Comparison of ENCODE assay signal across 10 mouse cellular contexts in genomic region chr4:43427501-43428179, GRCm38 (mm10). TPM values are rescaled to one million over a fixed set of nuclear protein-coding genes. Genes with fewer than 3 reads are reported as not detected.
DNase-seq lines count a peak whose midpoint lies in the region; ATAC-seq lines count a peak whose summit lies in the region.
"Had no signal": no experiment of that assay in that cellular context is flagged by ENCODE, and none has a peak within 500 bp of the region (broad histone marks: within the 10 kb centered on the region; RNA-seq: fewer than 3 reads in every experiment).

No protein-coding gene starts in this region.

- H3K36me3 ChIP-seq in forebrain, embryonic 12.5 days (replicated peaks): peaks cover 42% of the 10 kb centered on the region
- 0 out of 2 replicates have a peak, but pooled peaks cover 2% of the 10 kb centered on the region for H3K36me3 ChIP-seq in liver, embryonic 11.5 days (ENCODE audit: control insufficient read depth, insufficient read depth, low read length)

- DNase-seq in frontal cortex, postnatal 36 days (ENCODE audit: low spot score in 2 of 2): no peak
- DNase-seq in CD4-positive, CD25-positive, alpha-beta regulatory T cell, adult 2 months (ENCODE audit: low read depth, low spot score): peak; percentile 72
- no peak for DNase-seq in layer of hippocampus, adult 9-11 months
- DNase-seq in ovary, adult 18-20 months (ENCODE audit: low spot score): no peak
- DNase-seq in liver, embryonic 11.5 days (ENCODE audit: low spot score): no peak

- H3K9ac ChIP-seq in forebrain, embryonic 12.5 days: no peak overlapping the region
- H3K9ac ChIP-seq in liver, embryonic 11.5 days (ENCODE audit: low read depth, low read length): no peak overlapping the region
- H3K9ac ChIP-seq: liver, embryonic 15.5 days had no signal

- no peak overlapping the region for H3K27ac ChIP-seq in forebrain, embryonic 12.5 days
- H3K27ac ChIP-seq in liver, embryonic 11.5 days (ENCODE audit: low read depth, low read length): no peak overlapping the region
- H3K27ac ChIP-seq: liver, embryonic 15.5 days had no signal

- peak overlapping the region; percentile 10; the same call in 1 of the 2 replicates for H3K4me2 ChIP-seq in forebrain, embryonic 12.5 days
- H3K4me2 ChIP-seq in liver, embryonic 11.5 days: no peak overlapping the region
- H3K4me2 ChIP-seq: liver, embryonic 15.5 days had no signal

- H3K27me3 ChIP-seq in forebrain, embryonic 12.5 days: peaks cover 68% of the 10 kb centered on the region
- H3K27me3 ChIP-seq in liver, embryonic 11.5 days (replicated peaks; ENCODE audit: control insufficient read depth, insufficient read depth, low read length): peaks cover 64% of the 10 kb centered on the region

- WGBS in forebrain, embryonic 12.5 days: 24% methylated on average over 23 of the region's 23 CpGs
- WGBS in liver, embryonic 11.5 days: 19% methylated on average over 23 of the region's 23 CpGs

- no peaks in the 10 kb centered on the region for H3K9me3 ChIP-seq in forebrain, embryonic 12.5 days
- no peaks in the 10 kb centered on the region for H3K9me3 ChIP-seq in liver, embryonic 11.5 days (ENCODE audit: control insufficient read depth, low read length)
- H3K9me3 ChIP-seq: liver, embryonic 15.5 days had no signal

- peak; percentile 17; the same call in 1 of the 2 replicates for ATAC-seq in frontal cortex, adult (ENCODE audit: low TSS enrichment)
- no peak for ATAC-seq in forebrain, embryonic 12.5 days (ENCODE audit: low FRiP score)
- ATAC-seq in megakaryocyte, adult 5-6 weeks (ENCODE audit: poor library complexity, severe bottlenecking): peak; percentile 67
- ATAC-seq in liver, embryonic 11.5 days (replicated peaks; ENCODE audit: low FRiP score): no peak

- peaks cover 40% of the 10 kb centered on the region for H3K4me1 ChIP-seq in forebrain, embryonic 12.5 days
- H3K4me1 ChIP-seq in liver, embryonic 11.5 days (replicated peaks; ENCODE audit: control insufficient read depth, insufficient read depth, low read length): peaks cover 6% of the 10 kb centered on the region

- 0 out of 2 replicates have a peak overlapping the region, but pooled peaks have one; percentile 5 for H3K4me3 ChIP-seq in forebrain, embryonic 12.5 days (replicated peaks)
- H3K4me3 ChIP-seq in liver, embryonic 11.5 days (ENCODE audit: low read depth, low read length): no peak overlapping the region
- H3K4me3 ChIP-seq: liver, embryonic 15.5 days had no signal

RNA-seq across cellular contexts. Expression of gene Fam166b, which starts 1.3 kb away (rescaled TPM):
- 0.23 TPM in 1 of 2 replicates, not detected in the other for polyA plus RNA-seq in forebrain, embryonic 12.5 days (2016; fragmentation: Nextera tagmentation; extraction: Ambion mirVana)
- total RNA-seq in megakaryocyte, adult 5-6 weeks (2015): not detected in 2 replicates
- total RNA-seq in megakaryocyte, adult 5-6 weeks (2017): not detected in 2 replicates
- not detected in 2 replicates for polyA plus RNA-seq in liver, embryonic 11.5 days (2014; fragmentation: Nextera tagmentation; extraction: Ambion mirVana)
- polyA plus RNA-seq: liver, embryonic 15.5 days had no signal

RNA-seq across cellular contexts. Expression of gene Tesk1, which starts 14.1 kb away (rescaled TPM):
- polyA plus RNA-seq in forebrain, embryonic 12.5 days (2016; fragmentation: Nextera tagmentation; extraction: Ambion mirVana): 10.5 and 12.6 TPM in 2 replicates
- 5.7 and 6.3 TPM in 2 replicates for total RNA-seq in megakaryocyte, adult 5-6 weeks (2015)
- 7.6 and 9.3 TPM in 2 replicates for total RNA-seq in megakaryocyte, adult 5-6 weeks (2017)
- 4.3 TPM in 2 replicates for polyA plus RNA-seq in liver, embryonic 11.5 days (2014; fragmentation: Nextera tagmentation; extraction: Ambion mirVana)

RNA-seq across cellular contexts. Expression of gene Cd72, which starts 26.8 kb away (rescaled TPM):
- polyA plus RNA-seq in forebrain, embryonic 12.5 days (2016; fragmentation: Nextera tagmentation; extraction: Ambion mirVana): 2.9 and 3.8 TPM in 2 replicates
- total RNA-seq in megakaryocyte, adult 5-6 weeks (2015): 0.57 and 2.5 TPM in 2 replicates
- total RNA-seq in megakaryocyte, adult 5-6 weeks (2017): 3.0 and 3.5 TPM in 2 replicates
- 1.2 and 1.3 TPM in 2 replicates for polyA plus RNA-seq in liver, embryonic 11.5 days (2014; fragmentation: Nextera tagmentation; extraction: Ambion mirVana)

RNA-seq across cellular contexts. Expression of gene Rusc2, which starts 45.9 kb away (rescaled TPM):
- 37.6 and 44.9 TPM in 2 replicates for polyA plus RNA-seq in forebrain, embryonic 12.5 days (2016; fragmentation: Nextera tagmentation; extraction: Ambion mirVana)
- total RNA-seq in megakaryocyte, adult 5-6 weeks (2015): 2.1 and 3.0 TPM in 2 replicates
- 0.77 and 2.3 TPM in 2 replicates for total RNA-seq in megakaryocyte, adult 5-6 weeks (2017)
- 1.4 and 2.0 TPM in 2 replicates for polyA plus RNA-seq in liver, embryonic 11.5 days (2014; fragmentation: Nextera tagmentation; extraction: Ambion mirVana)

RNA-seq across cellular contexts. Expression of gene Sit1, which starts 55.9 kb away (rescaled TPM):
- polyA plus RNA-seq in forebrain, embryonic 12.5 days (2016; fragmentation: Nextera tagmentation; extraction: Ambion mirVana): not detected in 2 replicates
- not detected in 2 replicates for total RNA-seq in megakaryocyte, adult 5-6 weeks (2015)
- total RNA-seq in megakaryocyte, adult 5-6 weeks (2017): 0.77 TPM in 1 of 2 replicates, not detected in the other
- not detected in 2 replicates for polyA plus RNA-seq in liver, embryonic 11.5 days (2014; fragmentation: Nextera tagmentation; extraction: Ambion mirVana)
- polyA plus RNA-seq: C2C12 had no signal

Comparison
In these comparisons a context has a peak if more than half of its experiments do, and no peak if none do; other contexts are left out.
1. ATAC-seq: peak in frontal cortex, adult (single experiment) and megakaryocyte, adult 5-6 weeks (single experiment); none in forebrain, embryonic 12.5 days (single experiment) and liver, embryonic 11.5 days (single experiment).